Mouse (Mus musculus) heart, embryonic 10.5 days (tissue): ENCODE measurements at regions not wholly inside any gene's neighbourhood (a gene's known extent, or its start where the extent isn't known, plus 50 kb on each side); places are given as distances from the start of the nearest gene placed in this dataset.

ENCODE experiments used
- DNase-seq: peaks from one replicate; pipeline ENCODE4 v3.0.0-alpha.2; 2017; ENCODE audit warnings: low spot score
- H3K27ac ChIP-seq: fragments of 300-500 bp; sonication (generic); 2 replicates; pipeline ENCODE4 v1.5.1; 2016; ENCODE audit warnings: mild to moderate bottlenecking
- H3K27me3 ChIP-seq: fragments of 300-500 bp; sonication (generic); 2 replicates; pipeline ENCODE4 v1.6.1; 2016; ENCODE audit warnings: mild to moderate bottlenecking; ENCODE audit not compliant: poor library complexity, insufficient read depth, severe bottlenecking
- H3K36me3 ChIP-seq: fragments of 300-500 bp; sonication (generic); 2 replicates; pipeline ENCODE4 v1.6.1; 2016; ENCODE audit warnings: mild to moderate bottlenecking, moderate library complexity
- H3K4me1 ChIP-seq: fragments of 300-500 bp; sonication (generic); 2 replicates; pipeline ENCODE4 v1.6.1; 2016; ENCODE audit warnings: mild to moderate bottlenecking
- H3K4me3 ChIP-seq: fragments of 300-500 bp; sonication (generic); 2 replicates; pipeline ENCODE4 v1.5.1; 2016; ENCODE audit warnings: mild to moderate bottlenecking, moderate library complexity
- H3K9me3 ChIP-seq: fragments of 300-500 bp; sonication (generic); 2 replicates; pipeline ENCODE4 v1.6.1; 2016; ENCODE audit warnings: mild to moderate bottlenecking, moderate library complexity
- WGBS: fragments of 180-500 bp; shearing (Covaris S2); methylation state at CpG from one replicate; pipeline ENCODE4 v1.1.7; 2016; 5-methylcytosine and 5-hydroxymethylcytosine counted together

- Histone ChIP-seq H3K36me3 (no peaks in the 10 kb centered on the region), H3K27ac (no peak overlapping the region), H3K27me3 (no peaks in the 10 kb centered on the region), H3K4me1 (0 out of 2 replicates have a peak, but pooled peaks cover 3% of the 10 kb centered on the region), H3K9me3 (no peaks in the 10 kb centered on the region), H3K4me3 (no peak overlapping the region)
- peak; percentile 75 for DNase-seq
- WGBS: 13% methylated on average over 1 of the region's 1 CpGs
These were observed 410.5 kb downstream of the Igsf11 start for GRCm38 (mm10) chr16:39302902-39303361.

GRCm38 (mm10) chr16:39303371-39303770, 410.9 kb downstream of the Igsf11 start:
- no peaks in the 10 kb centered on the region for H3K27me3 ChIP-seq
- 70% methylated on average over 7 of the region's 7 CpGs for WGBS
- no peaks in the 10 kb centered on the region for H3K36me3 ChIP-seq
- no peak overlapping the region for H3K27ac ChIP-seq
- no peaks in the 10 kb centered on the region for H3K9me3 ChIP-seq
- H3K4me3 ChIP-seq: no peak overlapping the region
- DNase-seq: no peak
- H3K4me1 ChIP-seq: 0 out of 2 replicates have a peak, but pooled peaks cover 3% of the 10 kb centered on the region

GRCm38 (mm10) chr16:39307951-39308350, 415.5 kb downstream of the Igsf11 start:
- Histone ChIP-seq H3K9me3 (no peaks in the 10 kb centered on the region), H3K27me3 (no peaks in the 10 kb centered on the region), H3K36me3 (no peaks in the 10 kb centered on the region), H3K27ac (no peak overlapping the region), H3K4me1 (0 out of 2 replicates have a peak, but pooled peaks cover 1% of the 10 kb centered on the region), H3K4me3 (no peak overlapping the region)
- no peak for DNase-seq
- WGBS: 63% methylated on average over 5 of the region's 5 CpGs

GRCm38 (mm10) chr16:39316752-39317594, 424.5 kb downstream of the Igsf11 start:
- WGBS: 23% methylated on average over 15 of the region's 15 CpGs
- no peaks in the 10 kb centered on the region for H3K36me3 ChIP-seq
- no peaks in the 10 kb centered on the region for H3K4me1 ChIP-seq
- H3K27me3 ChIP-seq: no peaks in the 10 kb centered on the region
- no peaks in the 10 kb centered on the region for H3K9me3 ChIP-seq
- no peak overlapping the region for H3K4me3 ChIP-seq
- DNase-seq: peak; percentile 80
- no peak overlapping the region for H3K27ac ChIP-seq

GRCm38 (mm10) chr16:39325627-39326026, 433.2 kb downstream of the Igsf11 start:
- WGBS: 83% methylated on average over 2 of the region's 2 CpGs
- H3K27ac ChIP-seq: no peak overlapping the region
- H3K9me3 ChIP-seq: no peaks in the 10 kb centered on the region
- no peak for DNase-seq
- H3K27me3 ChIP-seq: no peaks in the 10 kb centered on the region
- no peaks in the 10 kb centered on the region for H3K36me3 ChIP-seq
- H3K4me1 ChIP-seq: no peaks in the 10 kb centered on the region
- H3K4me3 ChIP-seq: no peak overlapping the region

- no peaks in the 10 kb centered on the region for H3K27me3 ChIP-seq
- H3K4me3 ChIP-seq: no peak overlapping the region
- no peaks in the 10 kb centered on the region for H3K4me1 ChIP-seq
- 63% methylated on average over 2 of the region's 2 CpGs for whole genome bisulfite sequencing
- no peaks in the 10 kb centered on the region for H3K36me3 ChIP-seq
- DNase-seq: no peak
- no peak overlapping the region for H3K27ac ChIP-seq
- H3K9me3 ChIP-seq: no peaks in the 10 kb centered on the region
These were observed 471.2 kb downstream of the Igsf11 start for GRCm38 (mm10) chr16:39363657-39364056.

GRCm38 (mm10) chr16:39368276-39368675, 475.8 kb downstream of the Igsf11 start:
- no peaks in the 10 kb centered on the region for H3K4me1 ChIP-seq
- WGBS: 80% methylated on average over 2 of the region's 2 CpGs

GRCm38 (mm10) chr16:39374616-39375015, 482.1 kb downstream of the Igsf11 start:
- Histone ChIP-seq H3K27ac (no peak overlapping the region), H3K4me1 (no peaks in the 10 kb centered on the region), H3K36me3 (no peaks in the 10 kb centered on the region), H3K9me3 (no peaks in the 10 kb centered on the region), H3K27me3 (no peaks in the 10 kb centered on the region), H3K4me3 (no peak overlapping the region)
- WGBS: 79% methylated on average over 3 of the region's 3 CpGs
- DNase-seq: no peak

More at GRCm38 (mm10) chr16:39368276-39368675, 475.8 kb downstream of the Igsf11 start:
- DNase-seq: no peak
- H3K9me3 ChIP-seq: no peaks in the 10 kb centered on the region
- H3K27me3 ChIP-seq: no peaks in the 10 kb centered on the region
- no peak overlapping the region for H3K4me3 ChIP-seq
- H3K36me3 ChIP-seq: no peaks in the 10 kb centered on the region
- no peak overlapping the region for H3K27ac ChIP-seq

- Histone ChIP-seq H3K36me3 (no peaks in the 10 kb centered on the region), H3K27me3 (no peaks in the 10 kb centered on the region), H3K4me1 (no peaks in the 10 kb centered on the region), H3K27ac (no peak overlapping the region), H3K4me3 (no peak overlapping the region), H3K9me3 (no peaks in the 10 kb centered on the region)
- 74% methylated on average over 7 of the region's 7 CpGs for WGBS
- no peak for DNase-seq
These were observed 487.5 kb downstream of the Igsf11 start for GRCm38 (mm10) chr16:39379959-39380358.

- WGBS: 73% methylated on average over 5 of the region's 5 CpGs
- Histone ChIP-seq H3K9me3 (no peaks in the 10 kb centered on the region), H3K36me3 (no peaks in the 10 kb centered on the region)
These were observed 497.5 kb downstream of the Igsf11 start for GRCm38 (mm10) chr16:39389943-39390342.

GRCm38 (mm10) chr16:39390626-39391025, 498.2 kb downstream of the Igsf11 start:
- DNase-seq: no peak
- Histone ChIP-seq H3K9me3 (no peaks in the 10 kb centered on the region), H3K27me3 (no peaks in the 10 kb centered on the region), H3K36me3 (no peaks in the 10 kb centered on the region), H3K4me3 (no peak overlapping the region), H3K4me1 (0 out of 2 replicates have a peak, but pooled peaks cover 2% of the 10 kb centered on the region), H3K27ac (no peak overlapping the region)
- WGBS: 80% methylated on average over 3 of the region's 3 CpGs

More at GRCm38 (mm10) chr16:39389943-39390342, 497.5 kb downstream of the Igsf11 start:
- Histone ChIP-seq H3K4me3 (no peak overlapping the region), H3K4me1 (0 out of 2 replicates have a peak, but pooled peaks cover 2% of the 10 kb centered on the region), H3K27me3 (no peaks in the 10 kb centered on the region), H3K27ac (no peak overlapping the region)
- DNase-seq: no peak

GRCm38 (mm10) chr16:39402101-39402749, 509.8 kb downstream of the Igsf11 start:
- DNase-seq: no peak
- Histone ChIP-seq H3K27me3 (no peaks in the 10 kb centered on the region), H3K36me3 (no peaks in the 10 kb centered on the region), H3K4me1 (no peaks in the 10 kb centered on the region), H3K27ac (no peak overlapping the region), H3K4me3 (no peak overlapping the region), H3K9me3 (no peaks in the 10 kb centered on the region)
- WGBS: 71% methylated on average over 4 of the region's 4 CpGs

GRCm38 (mm10) chr16:39431581-39431980, 539.1 kb downstream of the Igsf11 start:
- 90% methylated on average over 1 of the region's 1 CpGs for WGBS
- Histone ChIP-seq H3K27ac (no peak overlapping the region), H3K4me3 (no peak overlapping the region), H3K27me3 (no peaks in the 10 kb centered on the region), H3K36me3 (no peaks in the 10 kb centered on the region), H3K4me1 (no peaks in the 10 kb centered on the region), H3K9me3 (no peaks in the 10 kb centered on the region)
- no peak for DNase-seq
